Mouse (Mus musculus): ENCODE measurements around the gene Rpgrip1.

- TF ChIP-seq CTCF (IDR thresholded peaks at IDR 0.05; ENCODE audit: low read depth), result no peak
- TF ChIP-seq EP300 (optimal IDR thresholded peaks at IDR 0.05), result no peak
Measured at GRCm38 (mm10) chr14:52160911-52161310, 50.4 kb downstream of the Rpgrip1 start.
